Mouse (Mus musculus) ES-Bruce4 (cell line): Measurements from ENCODE around the gene Celsr2.

ENCODE experiments used
- CTCF ChIP-seq: IDR thresholded peaks from one replicate; pipeline ENCODE4 v1.8.1; 2011; ENCODE audit warnings: low read depth, low read length
- EP300 ChIP-seq: IDR thresholded peaks from 2 replicates; pipeline ENCODE4 v1.6.1; 2011; ENCODE audit warnings: low read depth, low read length; ENCODE audit not compliant: insufficient read depth
- POLR2A ChIP-seq: IDR thresholded peaks from one replicate; pipeline ENCODE4 v1.8.1; 2011; ENCODE audit warnings: low read length; ENCODE audit not compliant: insufficient read depth

- TF ChIP-seq CTCF (no peak), POLR2A (no peak), EP300 (no peak)
Observed at GRCm38 (mm10) chr3:108364270-108364995, 50.9 kb downstream of the Celsr2 start, which contains the start of gene Mybphl.
